Mouse (Mus musculus) kidney, adult 8-10 months (tissue): ENCODE results near the gene Ctnnbl1.

Experiments used
- DNase-seq, 2 experiments: peaks; one replicate each; pipeline ENCODE4 v3.0.0; 2022

Gene Ctnnbl1

DNA sequence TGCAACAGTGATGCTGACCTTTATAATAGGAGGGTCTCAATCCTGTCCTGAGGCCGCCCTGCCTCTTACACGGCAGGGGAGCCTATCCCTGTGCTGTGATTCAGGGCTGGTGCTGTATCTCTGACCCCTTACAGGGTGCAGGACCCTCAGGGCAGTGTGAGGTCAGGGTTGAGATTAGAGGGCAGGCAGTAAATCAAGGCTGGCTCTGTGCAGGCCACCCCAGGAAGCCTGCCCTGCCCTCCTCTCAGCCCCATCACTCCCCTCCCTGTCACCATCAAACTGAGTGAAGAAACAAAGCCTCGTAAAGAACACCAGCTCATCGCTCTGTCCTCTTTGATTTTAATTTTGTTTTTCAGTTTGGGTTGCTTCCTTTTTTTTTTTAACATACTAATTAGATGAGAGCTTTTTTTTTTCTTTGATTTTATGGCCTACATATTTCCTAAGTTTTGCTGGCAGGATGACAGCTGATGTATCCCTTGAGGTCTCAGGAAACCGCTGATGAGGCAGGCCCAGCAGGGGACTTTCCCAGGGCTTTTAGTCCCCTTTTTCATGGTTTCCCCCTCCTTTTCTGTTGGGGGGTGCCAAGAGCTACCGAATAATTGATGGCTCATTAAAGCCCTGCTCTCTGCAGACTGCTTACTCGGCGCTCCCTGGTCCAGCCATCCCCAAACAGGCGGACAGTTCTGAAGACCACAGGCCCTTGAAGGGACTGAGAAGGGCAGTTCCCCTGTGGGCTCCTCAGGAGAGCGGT lies 150.2 kb downstream of the Ctnnbl1 start:
- peak in 1 of 2 experiments; percentile 13 for DNase-seq

DNA sequence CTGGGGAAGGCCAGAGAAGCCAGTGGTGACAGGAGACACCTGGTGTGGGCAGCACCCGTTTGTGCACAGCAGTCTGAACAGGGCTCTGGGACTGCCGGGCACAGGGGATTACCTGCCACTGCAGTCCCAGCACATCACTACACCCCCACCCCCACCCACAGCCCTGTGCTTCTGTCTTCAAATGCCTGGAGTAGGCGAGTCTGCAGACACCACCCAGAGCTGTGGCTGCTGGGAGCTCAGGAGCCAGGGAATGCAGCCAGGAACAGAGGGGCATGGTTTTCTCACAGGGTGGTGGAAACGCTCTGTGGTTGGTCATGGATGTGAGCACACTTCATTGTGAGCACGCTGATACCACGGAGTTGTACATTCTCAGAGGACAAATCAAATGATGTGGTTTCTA lies 154.0 kb downstream of the Ctnnbl1 start:
- no peak for DNase-seq

DNA sequence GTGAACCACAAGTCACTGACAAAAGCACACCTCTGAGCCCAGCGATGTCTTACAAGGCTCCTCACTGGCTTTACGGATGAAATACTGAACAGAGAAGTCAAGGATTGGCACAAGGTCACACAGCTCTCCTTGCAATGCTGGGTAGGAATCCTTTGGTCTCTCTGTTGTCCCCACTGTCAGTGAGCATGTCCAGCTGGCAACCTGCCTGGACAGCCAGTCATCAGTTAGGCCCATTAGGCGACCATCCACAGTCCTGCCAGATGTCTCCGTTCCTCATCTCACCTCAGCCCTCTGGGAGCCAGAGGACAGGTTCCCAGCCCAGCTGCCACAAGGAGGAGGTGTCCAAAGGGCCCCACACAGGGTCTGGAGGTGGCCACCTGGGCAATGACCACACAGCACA lies 159.9 kb downstream of the Ctnnbl1 start:
- DNase-seq: no peak

DNA sequence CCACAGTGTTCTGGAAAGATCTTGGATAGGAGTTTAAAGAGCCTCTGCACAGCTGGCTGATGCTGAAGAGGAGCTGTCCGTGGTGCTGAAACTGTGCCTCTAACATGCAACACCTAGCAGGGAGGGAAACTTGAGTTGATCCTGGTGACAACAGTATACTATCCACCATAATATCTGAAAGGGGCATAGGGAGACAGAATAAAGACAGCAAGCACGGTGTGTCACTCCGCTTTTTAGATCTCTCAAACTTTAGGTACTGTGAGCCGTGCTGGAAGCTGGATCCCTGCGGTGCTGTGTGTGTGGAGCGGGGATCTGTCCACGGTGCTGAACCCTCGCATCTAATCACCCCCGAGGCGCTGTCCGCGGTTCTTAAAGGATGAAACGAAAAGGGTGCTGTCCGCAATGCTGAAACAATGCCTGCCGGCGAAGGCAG lies 176.0 kb downstream of the Ctnnbl1 start:
- DNase-seq: peak; percentile 68 to 83

DNA sequence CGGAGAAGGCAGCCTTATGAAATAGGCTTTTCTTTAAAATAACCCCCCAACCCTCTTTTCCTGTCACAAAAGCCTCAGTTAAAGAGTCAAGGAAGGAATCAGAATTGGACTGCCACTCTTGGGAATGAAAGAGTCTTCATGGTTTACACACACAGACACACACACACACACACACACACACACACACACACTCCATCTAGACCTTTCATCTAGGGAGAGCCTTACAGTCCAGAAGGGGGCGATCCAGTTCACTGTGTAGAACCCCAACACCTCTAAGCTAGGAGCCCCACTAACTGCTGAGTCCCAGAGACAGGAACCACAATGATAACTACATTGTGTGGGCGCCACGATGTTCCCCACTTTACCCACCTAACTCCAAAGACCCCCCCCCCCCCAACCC lies 176.5 kb downstream of the Ctnnbl1 start:
- DNase-seq: no peak

DNA sequence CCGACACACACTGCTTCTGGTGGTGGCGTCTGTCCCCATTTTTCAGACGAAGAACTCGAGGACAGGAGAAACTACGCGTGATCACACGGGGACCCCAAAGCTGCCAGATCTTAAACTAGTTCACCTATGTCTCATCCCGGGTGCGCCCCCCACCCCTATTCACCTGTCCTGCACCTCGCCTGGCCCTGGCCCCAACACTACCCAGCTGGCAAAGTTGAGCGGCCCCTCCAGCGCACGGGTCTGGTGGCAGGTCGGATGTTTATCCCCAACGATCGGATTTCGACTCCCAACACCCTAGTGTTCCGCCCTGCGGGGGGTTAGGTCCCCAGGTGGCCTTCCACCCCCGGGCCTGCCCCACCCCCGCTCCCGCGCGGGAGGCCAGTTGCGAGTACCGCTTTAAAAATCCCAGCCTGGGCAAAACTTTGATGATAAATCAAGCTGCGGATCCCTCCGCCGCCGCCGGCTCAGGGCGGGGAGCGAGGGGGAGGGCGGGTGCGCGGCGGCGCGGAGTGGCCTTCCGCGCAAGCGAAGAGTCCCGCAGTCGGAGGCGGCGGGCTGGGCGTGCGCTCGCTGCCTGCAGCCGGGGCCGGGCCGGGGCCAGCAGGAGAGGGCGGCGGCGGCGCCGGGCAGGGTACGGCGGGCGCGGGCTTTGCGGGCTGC lies 177.0 kb downstream of the Ctnnbl1 start, which contains the start of gene Vstm2l:
Vstm2l (plus strand) TSS at position 549 of the 660 bp plus-strand sequence.
- no peak for DNase-seq

DNA sequence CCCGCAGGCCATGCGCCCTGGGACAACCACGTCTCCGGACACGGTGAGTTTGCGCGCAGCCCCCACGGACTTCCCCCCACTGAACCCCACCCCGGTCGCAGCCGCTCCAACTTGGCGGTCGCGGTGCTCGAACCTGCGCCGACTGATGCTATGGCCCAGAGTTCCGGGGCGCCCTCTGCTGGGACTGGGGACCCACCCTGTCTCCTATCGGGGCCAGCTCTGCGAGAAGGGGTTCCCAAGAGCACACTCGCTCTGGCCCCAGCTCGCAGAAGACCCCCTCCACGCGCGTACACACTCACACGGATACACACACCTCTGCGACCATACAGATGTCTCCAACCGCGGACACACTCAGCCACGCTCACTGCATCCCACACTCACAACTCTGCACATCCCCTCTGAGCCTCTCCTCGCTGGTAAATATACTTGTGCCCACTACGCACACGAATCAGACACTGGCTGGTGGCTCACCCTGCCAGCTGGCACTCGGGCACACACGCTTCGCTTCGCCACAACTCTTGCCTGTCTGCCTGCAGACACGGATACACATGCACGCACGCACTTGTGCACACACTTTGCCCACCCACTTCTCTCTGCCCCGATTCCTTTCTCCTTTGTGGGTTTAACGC lies 177.8 kb downstream of the Ctnnbl1 start:
- no peak for DNase-seq

DNA sequence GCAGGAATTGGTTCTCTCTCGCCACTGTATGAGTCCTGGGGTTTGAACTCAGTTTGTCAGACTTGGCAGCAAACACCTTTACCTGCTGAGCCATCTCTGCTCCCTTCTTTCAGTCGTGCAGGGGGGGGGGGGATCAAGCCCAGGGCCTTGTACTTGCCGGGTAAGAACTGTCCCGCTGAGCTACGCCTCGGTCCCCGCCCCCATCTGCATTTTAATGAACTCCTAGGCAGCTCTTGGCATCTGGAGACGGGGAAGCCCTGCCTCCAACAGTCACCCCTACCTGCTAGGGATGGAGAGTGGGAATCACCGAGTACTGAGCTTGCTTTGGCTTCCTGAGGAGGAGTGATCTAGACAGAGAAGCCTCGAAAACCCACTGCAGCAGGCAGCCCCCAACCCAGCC lies 181.3 kb downstream of the Ctnnbl1 start:
- DNase-seq: no peak

DNA sequence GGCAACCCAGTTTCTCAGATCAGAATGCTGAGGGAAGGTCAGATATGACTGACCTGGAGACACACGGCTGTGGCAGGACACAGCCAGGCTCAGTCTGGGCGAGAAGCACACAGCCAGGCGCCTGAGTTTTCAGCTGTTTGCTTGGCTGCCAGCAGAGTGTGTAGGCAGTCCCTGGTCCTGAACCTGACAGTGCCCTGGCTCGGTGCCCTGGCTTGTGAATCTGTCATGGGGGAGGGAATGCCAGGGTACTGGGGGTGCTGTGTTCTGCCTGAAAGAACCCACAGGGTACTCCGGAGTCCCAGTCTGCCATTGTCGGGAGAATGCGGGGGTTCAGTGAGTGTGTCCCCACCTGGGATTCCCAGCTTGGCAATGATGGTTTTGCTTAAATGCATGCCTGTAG lies 184.3 kb downstream of the Ctnnbl1 start:
- no peak for DNase-seq

DNA sequence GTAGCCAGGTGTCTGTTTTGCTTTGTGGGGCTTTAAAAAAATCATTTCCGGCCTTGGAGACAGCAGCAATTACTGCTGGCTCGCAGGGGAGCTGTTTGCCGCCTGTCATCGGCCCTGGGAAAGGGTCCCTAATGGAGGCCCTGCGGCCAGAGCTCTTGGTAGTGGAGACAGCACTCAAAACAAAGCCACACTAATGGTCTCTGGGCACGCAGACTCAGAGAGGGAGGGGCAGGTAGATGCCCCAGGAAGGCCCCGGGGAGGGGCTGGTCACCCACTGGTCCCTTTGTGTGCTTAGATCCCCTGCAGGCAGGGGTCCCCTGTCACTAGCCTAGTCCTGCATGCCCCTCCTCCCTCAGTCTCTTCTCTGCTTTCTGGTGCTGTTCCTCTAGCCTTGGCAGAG lies 186.2 kb downstream of the Ctnnbl1 start:
- DNase-seq: no peak

DNA sequence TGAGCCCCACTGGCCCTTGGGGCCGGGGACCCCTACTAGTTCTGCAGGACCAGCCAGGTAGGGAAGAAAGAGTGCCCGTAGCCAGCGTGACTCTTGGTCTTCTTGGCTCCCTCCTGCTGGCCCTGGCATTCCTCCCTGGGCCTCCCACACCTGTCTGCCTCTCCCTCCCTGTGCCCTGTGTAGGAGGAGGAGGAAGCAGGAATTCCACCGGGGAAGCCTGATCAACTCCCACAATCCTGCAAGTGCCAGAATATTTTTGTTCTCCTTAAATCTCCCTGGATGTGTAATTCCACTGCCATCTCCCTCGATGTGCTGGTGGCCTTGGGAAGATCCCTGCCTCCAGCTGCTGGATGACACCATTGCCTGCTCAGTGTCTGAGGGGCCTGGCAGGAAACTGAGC lies 187.3 kb downstream of the Ctnnbl1 start:
- no peak for DNase-seq

DNA sequence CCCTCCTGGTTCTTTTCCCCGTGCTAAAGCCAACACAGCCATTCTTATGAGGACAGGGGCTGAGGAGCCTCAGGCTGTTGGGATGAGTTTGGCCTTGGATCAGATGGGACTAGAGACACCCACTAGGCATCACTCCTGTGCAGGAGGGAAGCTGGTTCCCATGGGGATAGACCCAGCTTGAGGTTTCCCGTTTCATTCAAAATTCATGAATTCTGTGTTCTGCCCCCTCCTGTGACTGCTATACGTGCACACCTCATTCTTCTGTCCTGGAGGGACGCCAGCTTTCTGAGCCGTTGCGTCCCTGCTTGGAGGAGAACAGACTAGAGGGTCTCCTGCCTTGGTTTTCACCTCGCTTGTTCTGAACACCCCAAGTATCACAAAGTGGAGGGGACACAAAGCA lies 189.3 kb downstream of the Ctnnbl1 start:
- DNase-seq: no peak

DNA sequence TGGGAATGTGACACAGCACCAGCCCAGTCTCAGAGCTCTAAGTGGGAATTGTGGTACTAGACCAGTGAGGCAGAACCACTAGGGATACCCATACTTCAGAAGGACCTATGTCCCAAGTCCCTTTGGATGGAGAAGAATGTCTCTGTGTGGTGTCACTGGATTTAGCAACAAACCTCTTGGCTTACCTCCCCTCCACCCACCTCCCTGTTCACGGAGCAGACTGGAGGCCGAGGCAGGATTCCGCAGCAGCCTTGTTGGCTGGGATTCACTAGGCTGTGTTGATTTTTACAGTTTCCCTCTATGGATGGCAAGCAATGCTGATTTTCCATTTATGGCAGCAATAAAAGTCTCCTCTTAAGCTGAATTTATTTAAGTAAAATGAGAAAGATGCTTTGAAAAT lies 189.7 kb downstream of the Ctnnbl1 start:
- DNase-seq: no peak

DNA sequence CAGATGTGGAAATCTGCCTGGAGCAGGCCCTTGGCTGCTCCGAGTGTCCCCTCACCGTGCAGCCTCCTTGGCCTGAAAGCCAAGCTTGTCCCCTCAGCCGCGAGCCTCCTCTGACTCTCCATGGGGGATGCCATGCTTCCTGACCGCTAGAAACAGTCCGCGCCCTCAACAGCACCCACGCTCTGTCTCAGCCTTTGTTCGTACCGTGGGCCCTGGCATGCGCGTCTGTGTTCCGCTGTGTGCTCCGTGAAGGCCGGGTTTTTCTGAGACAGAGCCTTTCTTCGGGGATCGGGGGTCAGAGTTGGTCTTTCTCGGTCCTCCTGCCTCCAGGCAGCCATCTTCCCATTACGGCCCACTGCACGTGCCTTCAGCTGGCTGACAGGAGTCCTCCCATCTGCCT lies 190.2 kb downstream of the Ctnnbl1 start:
- DNase-seq: no peak

DNA sequence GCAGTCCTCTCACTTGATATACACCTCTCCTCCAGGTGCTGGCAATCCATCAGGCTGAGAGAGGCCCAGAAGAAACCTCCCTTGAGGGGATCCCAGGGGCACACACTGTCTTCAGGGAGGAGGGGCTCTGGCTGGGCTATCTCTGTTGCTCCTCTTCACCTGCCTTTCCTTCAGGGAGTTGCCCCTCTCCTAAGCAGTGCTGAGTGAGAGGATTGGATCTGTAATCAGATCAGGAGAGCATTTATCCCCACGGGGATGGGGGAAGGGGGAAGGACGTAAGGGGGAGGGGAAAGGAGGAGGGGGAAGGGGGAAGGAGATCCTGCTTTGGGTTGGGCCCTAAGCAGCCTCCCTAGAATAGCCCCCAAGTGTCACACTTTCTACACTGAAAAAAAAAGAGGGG lies 190.6 kb downstream of the Ctnnbl1 start:
- no peak for DNase-seq

DNA sequence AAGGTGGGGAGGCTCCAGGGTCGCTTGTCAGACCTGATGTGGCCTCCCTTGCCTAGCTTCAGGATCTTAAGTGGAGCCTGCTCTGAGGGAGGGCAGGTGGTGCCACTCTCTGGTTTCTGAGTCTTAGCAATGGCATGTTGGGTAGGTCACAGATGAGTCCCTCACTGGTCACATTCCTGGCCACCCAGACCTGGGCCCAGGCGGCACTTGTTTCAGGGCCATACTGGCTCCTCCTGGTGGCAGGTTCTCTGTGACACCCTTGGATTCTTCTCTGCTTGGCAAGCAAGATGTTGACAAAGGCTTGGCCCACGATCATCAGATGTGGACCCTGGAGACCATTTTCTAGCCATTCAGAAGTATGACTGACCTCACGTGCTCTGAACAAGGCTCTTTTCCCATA lies 195.5 kb downstream of the Ctnnbl1 start:
- DNase-seq: no peak

DNA sequence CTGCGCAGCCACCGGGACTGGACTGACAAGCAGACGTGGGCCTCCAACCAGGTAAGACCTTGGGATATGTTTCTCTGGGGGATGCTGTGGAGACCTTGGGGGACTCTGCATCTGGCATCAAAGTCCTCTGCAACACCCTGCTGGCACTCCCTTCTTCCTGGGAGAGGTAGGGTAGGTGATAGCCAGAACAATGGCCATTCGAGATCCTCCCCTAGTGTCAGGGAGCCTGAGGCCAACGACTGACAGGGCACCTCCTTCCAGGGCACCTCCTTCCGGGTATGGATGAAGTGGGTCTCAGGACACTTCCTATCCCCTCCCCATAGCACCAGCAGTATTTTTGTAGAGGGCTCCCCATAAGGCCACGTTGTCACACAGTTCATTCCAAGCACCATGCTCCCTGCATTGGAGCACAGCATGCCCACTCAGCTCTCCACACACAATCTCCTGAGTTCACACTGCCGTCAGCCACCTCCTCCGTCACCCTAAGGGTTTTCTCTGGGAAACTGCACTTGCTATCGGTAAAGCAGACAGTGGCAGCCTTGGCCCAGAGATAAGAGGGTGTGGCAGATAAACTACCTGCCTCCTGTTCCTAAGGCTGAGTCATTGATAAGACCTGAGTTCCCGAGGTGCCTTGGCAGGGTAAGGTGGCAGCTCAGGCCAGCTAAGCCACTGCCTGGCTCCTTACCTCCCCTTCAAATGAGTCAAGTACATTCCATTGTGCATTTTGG lies 198.4 kb downstream of the Ctnnbl1 start:
- no peak for DNase-seq

DNA sequence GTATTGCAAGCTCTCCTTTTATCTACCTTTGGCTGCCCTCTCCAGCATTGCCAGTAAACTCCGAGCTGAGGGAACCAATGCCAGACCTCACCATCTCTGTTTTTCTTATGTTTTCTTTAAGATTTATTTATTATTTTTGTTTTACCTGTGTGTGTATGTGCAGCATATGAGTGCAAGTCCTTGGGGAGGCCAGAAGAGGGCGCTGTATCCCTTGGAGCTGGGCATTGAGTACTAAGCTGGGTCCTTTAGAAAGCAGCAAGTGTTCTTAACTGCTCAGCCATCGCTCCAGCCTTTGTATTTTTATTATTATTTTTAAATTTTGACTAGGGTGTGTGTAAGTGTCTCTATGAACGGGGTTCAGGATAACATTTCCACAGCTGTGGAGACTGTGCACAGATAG lies 199.5 kb downstream of the Ctnnbl1 start:
- no peak for DNase-seq

DNA sequence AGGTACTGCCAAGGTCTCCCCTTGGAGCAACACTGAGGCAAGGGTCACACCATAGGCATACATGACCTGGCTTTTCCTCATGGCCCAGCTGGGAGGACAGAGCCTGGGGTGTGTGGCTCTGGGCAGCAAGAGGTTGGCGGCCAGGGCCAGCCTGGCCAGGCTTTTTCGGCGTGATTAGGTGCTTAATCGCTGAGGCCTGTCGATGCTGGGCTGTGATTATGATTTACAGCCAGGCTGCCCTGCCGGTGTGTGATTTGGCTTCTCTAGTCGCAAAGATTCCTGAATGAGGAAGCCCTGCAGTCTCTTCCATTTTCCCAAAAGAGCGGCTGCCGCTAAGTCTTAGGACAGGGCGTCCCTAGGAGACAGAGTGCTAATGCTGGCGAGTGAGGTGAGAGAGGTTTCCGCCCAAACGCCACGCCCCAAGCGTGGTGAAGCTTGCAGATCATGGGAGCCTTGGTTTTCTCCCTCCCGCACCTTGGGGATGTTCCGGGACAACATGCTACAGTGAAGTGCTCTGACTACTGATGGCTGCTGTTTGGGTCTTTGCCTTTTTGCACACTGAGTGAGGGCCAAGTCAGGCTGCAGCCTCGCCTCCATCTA lies 203.5 kb downstream of the Ctnnbl1 start:
- no peak for DNase-seq
